Mouse (Mus musculus) cortical plate, adult 2 months (tissue): Measurements from ENCODE around the gene Ccr2.

Experiments used
- CTCF ChIP-seq: fragments of 200-500 bp; IDR thresholded peaks from 2 replicates; pipeline ENCODE4 v1.5.1; 2011; ENCODE audit warnings: mild to moderate bottlenecking, control low read depth, low read length; ENCODE audit not compliant: insufficient read depth; ENCODE audit errors: extremely low read depth
- POLR2A ChIP-seq: fragments of 200-500 bp; IDR thresholded peaks from 2 replicates; pipeline ENCODE4 v1.6.1; 2011; ENCODE audit warnings: mild to moderate bottlenecking, low read length, control low read depth; ENCODE audit not compliant: insufficient read depth; ENCODE audit errors: extremely low read depth

- TF ChIP-seq CTCF (no peak), POLR2A (no peak)
Observed at GRCm38 (mm10) chr9:124053532-124053931, 48.2 kb upstream of the Ccr2 start.
